Mouse (Mus musculus) gastrocnemius, adult 2 months (tissue): ENCODE data around the gene Ifitm10. TPM values are rescaled to one million over a fixed set of nuclear protein-coding genes. Genes with fewer than 3 reads are reported as not detected.
A peak's percentile ranks its signal among the peaks of the same experiment; 100 is the strongest.

Experiments
- DNase-seq: peaks from one replicate; pipeline ENCODE4 v3.0.0; 2022
- H3K27ac ChIP-seq: fragments of 200-600 bp; 2 replicates; pipeline ENCODE4 v1.8.1; 2022; ENCODE audit warnings: mild to moderate bottlenecking
- H3K4me3 ChIP-seq: fragments of 200-600 bp; 2 replicates; pipeline ENCODE4 v1.8.1; 2022; ENCODE audit warnings: mild to moderate bottlenecking, moderate library complexity
- CTCF ChIP-seq: fragments of 200-600 bp; IDR thresholded peaks from 2 replicates; pipeline ENCODE4 v1.8.1; 2022; ENCODE audit warnings: antibody characterized with exemption, mild to moderate bottlenecking, moderate library complexity
- intact Hi-C: fragments of 180-260 bp; cut with DNase I; formaldehyde crosslinking; loops from one replicate; pipeline ENCODE4 v1.15.1; 2025
- total RNA-seq, 2 experiments: library from RNA; stranded (reverse); gene quantifications; 2 replicates each; pipeline ENCODE4 v1.2.3; 2021

The Ifitm10 gene
- total RNA-seq, 2 experiments from 2014 or later: 3.0 to 4.1 TPM

DNA sequence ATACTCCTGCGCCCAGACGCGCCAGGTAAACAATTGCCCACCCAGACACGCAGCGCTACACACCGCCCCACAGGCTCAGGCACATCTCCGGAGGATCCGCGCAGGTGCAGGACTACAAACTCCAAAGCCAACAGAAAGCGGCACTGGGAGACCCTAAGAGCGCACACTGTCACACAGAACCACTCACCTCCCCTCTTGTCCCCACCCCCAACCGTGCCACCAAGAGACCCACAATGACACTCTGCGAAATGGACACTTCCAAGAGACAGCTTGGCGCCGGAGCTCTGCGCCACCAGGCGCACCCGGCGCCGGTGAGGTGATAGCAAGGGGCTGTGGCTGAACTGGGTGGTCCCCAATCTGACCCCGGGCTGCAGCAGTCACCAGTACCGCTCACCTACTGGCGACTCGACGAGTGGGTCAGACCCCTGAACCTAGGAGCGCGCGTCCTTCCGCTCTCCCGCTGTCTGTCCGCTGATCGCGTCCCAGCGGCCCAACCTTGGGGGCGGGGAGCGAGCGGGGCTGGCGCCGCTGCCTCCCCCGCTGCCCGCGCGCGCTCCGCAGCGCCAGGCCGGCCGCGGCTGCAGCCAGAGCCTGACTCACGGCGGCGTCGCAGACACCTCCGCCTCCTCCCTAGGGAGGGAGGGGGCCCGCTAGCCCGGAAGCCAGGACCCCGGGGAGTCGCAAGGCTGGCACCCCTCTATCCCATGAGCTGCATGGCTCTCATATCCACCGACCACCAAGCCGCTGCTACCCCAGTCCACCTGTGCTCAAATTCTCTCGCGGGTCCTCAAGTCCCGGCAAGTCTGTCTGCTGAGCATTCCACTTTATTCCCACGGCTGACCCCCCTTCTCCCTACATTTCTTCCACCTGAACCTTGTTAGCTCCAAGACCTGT lies 1.5 kb downstream of the Ifitm10 start:
- intact Hi-C loops: no loop called here

DNA sequence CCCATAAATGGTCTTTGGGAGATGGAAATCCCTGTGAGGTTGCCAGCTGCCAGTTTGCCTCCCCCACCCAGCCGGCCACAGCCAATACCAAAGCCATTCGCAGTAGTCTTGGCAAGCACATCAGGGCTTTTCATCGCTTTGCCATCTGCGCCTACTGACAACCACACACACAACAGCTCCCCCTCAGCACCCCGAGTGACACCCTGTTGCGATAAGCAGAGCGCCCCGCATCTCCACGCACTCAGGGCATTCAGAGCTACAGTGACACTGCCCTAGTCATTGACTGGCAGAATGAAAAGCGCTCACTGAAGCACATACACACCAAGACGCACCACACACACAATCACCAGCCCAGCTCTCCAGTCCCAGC lies 2.2 kb downstream of the Ifitm10 start:
- Histone ChIP-seq H3K4me3 (peak overlapping the region; percentile 80), H3K27ac (peak overlapping the region; percentile 77)
- intact Hi-C loops: no loop called here
- no peak for TF ChIP-seq CTCF
- no peak for DNase-seq

More for the DNA sequence above, 1.5 kb downstream of the Ifitm10 start:
- DNase-seq: peak; percentile 74
- Histone ChIP-seq H3K4me3 (peak overlapping the region; percentile 80), H3K27ac (peak overlapping the region; percentile 77)
- no peak for TF ChIP-seq CTCF

DNA sequence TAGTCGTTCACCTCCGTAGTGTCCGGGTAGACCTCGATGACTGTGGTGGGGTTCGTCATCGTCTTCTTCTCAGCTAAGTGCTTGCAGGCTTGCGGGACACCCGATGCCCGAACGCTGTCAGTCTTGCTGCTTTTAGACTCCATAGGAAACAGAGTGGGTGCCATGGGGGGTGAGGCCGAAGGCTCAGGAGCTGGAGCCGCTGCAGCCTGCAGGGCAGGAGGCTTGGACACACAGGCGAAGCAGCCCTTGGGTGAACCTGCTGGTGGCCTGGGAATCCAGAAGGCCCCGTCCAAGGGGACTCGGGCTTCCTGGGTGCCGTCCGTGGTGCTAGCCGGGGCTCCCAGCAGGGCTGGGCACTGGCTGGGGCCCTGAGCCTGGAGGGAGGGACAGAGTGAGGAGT lies 2.6 kb downstream of the Ifitm10 start:
- intact Hi-C loops: no loop called here

DNA sequence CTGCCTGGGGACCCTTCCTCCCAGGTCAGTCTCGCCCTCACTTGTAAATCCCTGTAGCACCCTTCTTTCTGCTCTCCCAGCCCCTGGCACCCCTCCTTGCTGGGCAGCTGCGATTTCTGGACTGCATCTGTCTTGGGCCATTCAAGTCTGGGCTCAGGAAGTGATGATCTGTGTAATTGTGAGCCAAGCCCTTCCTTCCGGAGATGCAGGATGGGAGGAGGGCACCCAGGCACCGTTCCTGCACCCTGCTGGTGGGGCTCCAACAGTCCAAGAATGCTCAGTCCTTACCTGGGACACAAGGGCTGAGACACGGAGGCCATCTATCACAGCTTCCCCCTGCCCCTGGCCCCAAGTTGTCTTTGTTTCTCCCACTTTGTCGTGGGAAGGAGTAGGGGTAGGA lies 3.7 kb downstream of the Ifitm10 start:
- H3K4me3 ChIP-seq: peak overlapping the region; percentile 80
- intact Hi-C loops: no loop called here
- no peak for TF ChIP-seq CTCF
- H3K27ac ChIP-seq: peak overlapping the region; percentile 57
- DNase-seq: peak; percentile 71

More for the DNA sequence above, 2.6 kb downstream of the Ifitm10 start:
- no peak for TF ChIP-seq CTCF
- H3K27ac ChIP-seq: peak overlapping the region; percentile 77
- DNase-seq: peak; percentile 27
- H3K4me3 ChIP-seq: peak overlapping the region; percentile 80

DNA sequence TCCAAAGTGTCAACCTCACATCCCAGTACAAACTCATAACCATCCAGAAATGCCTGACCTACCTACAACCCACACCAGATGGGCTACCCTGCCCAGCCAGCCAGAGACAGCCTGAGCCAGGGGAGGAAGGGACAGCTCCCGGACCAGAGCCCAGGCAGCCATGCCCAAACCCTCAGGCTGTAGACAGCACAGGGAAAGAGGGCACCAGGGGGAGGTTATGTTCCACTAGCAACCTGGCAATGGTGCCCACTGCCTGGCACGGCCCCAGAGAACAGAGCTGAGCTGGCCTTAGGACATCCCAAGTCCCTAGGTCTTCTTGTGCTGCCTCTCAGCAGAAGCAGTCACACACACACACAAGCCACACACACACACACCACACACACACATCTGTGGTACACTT lies 4.7 kb downstream of the Ifitm10 start:
- intact Hi-C loops: no loop called here
- Histone ChIP-seq H3K4me3 (no peak overlapping the region), H3K27ac (peak overlapping the region; percentile 49; the same call in 1 of the 2 replicates)
- DNase-seq: peak; percentile 92
- TF ChIP-seq CTCF: no peak; the same call in 1 of the 2 replicates

DNA sequence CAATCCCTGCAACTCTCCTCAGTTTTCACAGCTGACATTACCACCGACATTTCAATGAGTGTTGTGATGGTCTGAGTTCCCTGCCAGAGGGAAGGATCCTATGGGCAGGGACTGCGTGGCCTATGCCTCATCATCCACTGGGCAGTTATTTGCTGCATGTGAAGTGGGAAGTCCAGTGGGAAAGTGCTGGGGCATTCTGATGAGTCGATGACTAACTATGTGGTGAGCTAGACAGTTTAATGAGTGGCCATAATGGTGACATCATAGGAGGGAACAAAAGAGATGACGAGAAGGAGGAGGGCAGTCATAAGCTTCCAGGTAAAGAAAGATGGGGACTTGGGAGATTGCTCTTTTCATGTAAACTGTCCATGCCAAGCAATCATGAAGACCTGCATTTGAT lies 10.4 kb downstream of the Ifitm10 start:
- intact Hi-C loops: no loop called here
- TF ChIP-seq CTCF: no peak
- no peak for DNase-seq
- H3K27ac ChIP-seq: no peak overlapping the region
- H3K4me3 ChIP-seq: no peak overlapping the region

DNA sequence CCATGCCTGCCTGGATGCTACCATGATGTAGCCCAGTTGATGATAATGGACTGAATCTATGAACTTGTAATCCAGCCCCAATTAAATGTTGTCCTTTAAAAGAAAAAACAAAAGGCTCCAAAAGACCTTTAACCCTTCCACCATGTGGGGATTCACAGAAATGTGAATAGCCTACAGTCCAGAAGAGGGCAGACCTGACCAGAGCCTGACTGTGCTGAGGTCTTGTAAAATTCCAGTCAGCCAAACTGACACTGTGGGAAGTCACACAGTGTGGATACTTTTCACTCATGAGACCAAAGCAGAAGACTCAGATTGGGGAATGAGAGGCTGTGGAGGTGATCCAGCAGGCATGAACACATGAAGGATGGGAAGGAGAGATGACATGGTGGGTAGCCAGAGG lies 12.8 kb downstream of the Ifitm10 start:
- intact Hi-C loops: no loop called here
- no peak overlapping the region for H3K27ac ChIP-seq
- H3K4me3 ChIP-seq: no peak overlapping the region
- peak; percentile 59 for TF ChIP-seq CTCF
- DNase-seq: no peak

DNA sequence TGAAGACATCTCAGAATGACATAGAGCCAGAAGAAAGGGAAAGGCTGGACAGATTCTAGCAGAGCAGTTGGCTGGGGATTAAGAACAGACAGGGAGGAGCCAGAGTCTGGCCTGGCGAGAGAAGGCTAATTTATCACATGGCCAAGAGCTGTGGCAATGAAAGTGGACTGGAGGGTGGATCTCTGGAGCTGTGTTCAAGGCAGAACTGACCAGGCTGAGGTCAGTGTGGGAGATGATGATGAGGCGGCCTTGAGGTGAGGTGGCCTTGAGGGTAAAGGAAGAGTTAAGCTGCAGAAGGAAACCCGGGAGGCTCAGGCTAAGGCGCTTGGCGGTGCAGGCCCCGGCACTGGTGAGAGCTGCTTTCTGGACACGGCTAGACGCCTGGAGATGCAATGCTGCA lies 14.4 kb downstream of the Ifitm10 start:
- no peak for DNase-seq
- TF ChIP-seq CTCF: no peak
- H3K27ac ChIP-seq: no peak overlapping the region
- intact Hi-C loops: no loop called here
- no peak overlapping the region for H3K4me3 ChIP-seq

DNA sequence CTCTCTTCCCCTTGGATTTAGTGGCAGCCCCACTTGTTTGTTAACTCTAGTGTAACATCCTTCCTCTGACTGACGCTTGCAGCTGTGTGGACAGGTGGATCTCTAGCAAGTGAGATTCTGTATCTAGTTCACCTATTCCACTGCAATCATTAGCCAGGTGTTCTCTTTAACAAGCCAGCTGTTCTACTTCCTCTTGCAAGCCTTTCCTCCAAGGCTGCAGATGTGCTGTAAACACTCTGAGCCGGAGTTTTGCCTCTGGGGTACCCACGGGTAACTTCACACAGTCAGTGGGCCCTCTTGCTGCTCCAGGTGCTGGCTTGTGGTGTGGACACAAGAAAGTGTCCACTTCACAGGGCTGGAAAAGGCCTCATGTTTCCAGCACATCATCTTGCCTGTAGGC lies 16.0 kb downstream of the Ifitm10 start:
- Histone ChIP-seq H3K4me3 (no peak overlapping the region), H3K27ac (no peak overlapping the region)
- intact Hi-C loops: no loop called here
- no peak for TF ChIP-seq CTCF
- no peak for DNase-seq

DNA sequence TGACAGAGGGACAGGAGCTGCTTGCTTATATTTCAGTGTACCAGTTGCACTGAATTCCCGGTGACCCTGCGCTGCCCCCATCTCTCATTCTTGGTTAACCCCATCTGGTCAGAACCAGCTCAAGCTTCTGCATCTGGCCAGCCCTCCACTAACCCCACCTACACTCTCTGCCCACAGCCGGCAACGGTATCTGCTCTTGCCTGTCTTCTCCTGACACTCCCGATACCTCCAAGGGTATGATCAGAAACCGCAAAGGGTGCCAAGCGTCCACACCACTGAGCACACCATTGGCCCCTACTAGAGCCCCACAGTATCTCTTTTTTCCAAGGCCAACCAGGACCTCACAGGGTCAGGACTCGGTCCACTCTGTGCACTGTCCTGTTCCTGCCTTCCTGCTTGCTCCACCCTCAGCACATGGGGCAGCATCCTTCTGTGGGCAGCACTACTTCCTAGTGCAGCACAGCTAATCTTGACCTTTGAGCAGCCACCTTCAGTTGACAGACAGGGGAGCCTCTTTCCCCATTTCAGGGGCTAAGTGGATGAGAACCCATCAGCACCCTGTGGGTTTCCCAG lies 18.8 kb downstream of the Ifitm10 start:
- no peak for TF ChIP-seq CTCF
- no peak for DNase-seq
- Histone ChIP-seq H3K27ac (no peak overlapping the region), H3K4me3 (no peak overlapping the region)
- intact Hi-C loops: no loop called here

DNA sequence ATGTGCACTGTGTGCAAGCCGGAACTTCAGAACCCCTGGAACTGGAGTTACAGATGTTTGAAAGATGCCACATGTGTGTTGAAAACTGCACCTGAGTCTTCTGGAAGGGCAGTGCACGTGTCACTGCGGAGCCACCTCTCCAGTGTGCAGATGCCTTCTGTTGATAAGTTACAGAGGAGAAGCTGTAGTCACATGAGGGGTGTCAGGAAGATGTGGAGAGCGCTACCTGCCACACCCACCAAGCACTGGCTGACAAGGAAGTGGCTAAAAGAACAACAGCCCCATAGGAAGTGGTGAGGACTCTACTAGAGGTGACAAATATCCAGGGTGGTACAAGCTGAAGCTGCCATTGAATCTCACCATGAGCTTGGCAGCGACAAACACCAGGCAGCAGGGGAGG lies 19.7 kb downstream of the Ifitm10 start:
- DNase-seq: no peak
- H3K27ac ChIP-seq: no peak overlapping the region
- no peak overlapping the region for H3K4me3 ChIP-seq
- intact Hi-C loops: no loop called here
- no peak for TF ChIP-seq CTCF

DNA sequence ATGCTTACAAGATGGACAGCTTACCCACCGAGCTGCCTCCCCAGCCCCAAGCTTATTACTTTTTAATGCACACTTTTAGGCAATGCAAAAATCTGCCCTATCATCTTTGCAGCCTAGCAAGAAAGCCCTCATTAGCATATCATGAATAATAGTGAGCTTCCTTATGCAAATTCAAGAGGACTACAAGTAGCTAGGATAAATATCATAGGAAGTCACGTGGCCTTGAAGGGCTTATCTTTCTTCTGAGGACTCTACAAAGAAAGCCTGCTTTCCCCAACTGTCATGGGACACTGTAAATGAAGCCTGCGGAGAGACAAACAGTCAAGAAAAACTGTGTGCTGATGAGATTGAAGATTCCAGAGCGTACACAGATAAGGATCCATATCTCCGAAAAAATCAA lies 22.0 kb downstream of the Ifitm10 start:
- TF ChIP-seq CTCF: no peak
- intact Hi-C loops: no loop called here

DNA sequence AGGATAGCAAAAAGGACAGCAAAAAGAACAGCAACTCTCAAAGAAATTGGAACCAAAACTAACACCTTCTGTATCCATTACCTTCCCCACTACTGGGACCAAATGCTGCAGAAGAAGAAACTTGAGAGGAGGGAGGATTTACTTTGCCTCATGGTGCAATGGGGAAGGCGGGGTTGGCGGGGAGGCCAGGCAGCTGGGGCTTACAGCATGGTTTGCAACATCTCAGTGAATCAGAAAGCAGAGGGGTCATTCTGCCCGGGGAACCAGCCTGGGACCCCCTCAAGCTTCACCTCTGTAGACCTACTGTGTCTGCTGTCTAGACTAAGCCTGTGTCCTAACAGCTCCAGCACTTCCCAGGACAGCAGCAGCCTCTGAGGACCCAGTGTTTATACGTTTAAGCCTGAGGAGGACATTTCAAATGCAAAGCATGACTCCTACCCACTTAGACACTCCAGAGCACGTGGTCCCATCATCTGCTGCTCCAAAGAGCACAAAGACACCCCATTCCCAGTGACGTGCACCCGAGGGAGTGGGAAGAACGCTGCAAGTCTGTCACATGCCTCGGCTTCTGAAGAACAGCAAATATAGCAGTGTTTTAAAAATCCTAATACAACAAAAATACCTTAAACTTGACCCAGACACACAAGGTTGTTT lies 24.1 kb downstream of the Ifitm10 start:
- peak; percentile 85 for DNase-seq
- TF ChIP-seq CTCF: no peak
- intact Hi-C loops: no loop called here
- Histone ChIP-seq H3K4me3 (peak overlapping the region; percentile 42), H3K27ac (peak overlapping the region; percentile 70)

More for the DNA sequence above, 22.0 kb downstream of the Ifitm10 start:
- no peak overlapping the region for H3K4me3 ChIP-seq
- H3K27ac ChIP-seq: peak overlapping the region; percentile 43; the same call in 1 of the 2 replicates
- DNase-seq: no peak
